Mouse (Mus musculus) frontal cortex, adult (tissue): Measurements from ENCODE around the gene Tbc1d9.

Experiments
- ATAC-seq: cut with Nextera tagmentation; 2 replicates; pipeline ENCODE4 v1.9.2; 2017; ENCODE audit warnings: mild to moderate bottlenecking, moderate library complexity, mixed read lengths; ENCODE audit not compliant: low TSS enrichment

Gene Tbc1d9

GRCm38 (mm10) chr8:83165235-83165930 lies at the start of gene Tbc1d9:
Tbc1d9 (plus strand) TSS chr8:83165352.
- peak; percentile 86 for ATAC-seq

- peak; percentile 56 for ATAC-seq
Measured at GRCm38 (mm10) chr8:83135086-83135485, 30.1 kb upstream of the Tbc1d9 start.

GRCm38 (mm10) chr8:83140068-83140467 lies 25.1 kb upstream of the Tbc1d9 start:
- peak; percentile 52; the same call in 1 of the 2 replicates for ATAC-seq

DNA sequence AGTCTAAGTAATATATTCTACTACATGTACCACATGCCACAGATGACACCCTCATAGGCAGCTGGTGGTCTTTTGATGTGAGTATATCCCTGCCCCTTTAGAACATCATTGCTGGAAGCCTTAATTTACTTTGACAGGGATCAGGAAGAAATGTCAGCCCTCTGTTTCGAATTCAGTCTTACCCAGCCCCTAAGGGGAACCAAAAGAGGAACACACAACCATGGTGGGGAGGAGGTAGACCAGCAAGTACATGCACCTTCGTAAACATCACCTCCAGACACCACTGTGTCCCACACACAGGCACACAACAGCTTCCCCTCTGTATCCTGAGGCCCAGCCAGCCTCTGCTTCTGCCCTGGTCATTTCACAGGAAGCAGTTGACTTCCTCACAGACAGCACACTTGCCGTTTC lies 24.4 kb upstream of the Tbc1d9 start:
- no peak for ATAC-seq

DNA sequence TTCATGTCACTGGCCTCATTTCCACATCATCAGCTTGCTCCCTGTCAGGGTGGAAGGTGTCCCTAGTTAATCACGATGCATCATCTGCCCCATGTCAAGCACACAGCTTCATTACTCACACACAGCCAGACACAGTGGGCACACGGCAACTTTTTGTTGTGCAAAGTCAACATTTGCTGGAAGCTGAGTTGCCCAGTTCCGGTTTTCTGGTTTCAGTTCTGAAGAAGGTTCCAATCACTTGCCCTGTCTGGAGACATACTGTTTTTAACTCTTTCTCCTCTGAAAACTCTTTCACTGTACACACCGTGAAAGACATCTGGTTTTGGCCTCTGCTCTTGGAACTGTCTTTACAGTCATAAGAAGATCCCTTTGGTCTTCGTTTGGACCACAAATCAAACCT lies 23.8 kb upstream of the Tbc1d9 start:
- no peak for ATAC-seq

DNA sequence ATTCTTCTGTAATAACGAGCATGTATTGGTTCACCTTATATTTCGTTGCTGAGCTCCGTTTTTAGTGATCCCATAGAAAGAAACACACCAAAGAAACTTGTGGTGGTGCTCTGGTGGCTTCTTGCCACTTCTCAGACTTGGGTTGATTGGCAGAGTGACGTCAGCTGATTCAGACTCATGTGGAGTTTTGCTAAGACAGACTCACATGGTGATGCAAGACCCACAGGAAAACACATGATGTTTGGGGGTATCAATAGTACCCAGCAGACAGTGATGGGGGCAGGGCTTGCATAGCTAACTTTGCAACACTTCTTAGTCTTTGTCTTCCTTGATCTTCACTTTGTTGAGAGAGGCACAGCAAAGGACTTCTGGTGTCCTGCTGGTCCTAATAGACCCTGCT lies 20.6 kb upstream of the Tbc1d9 start:
- ATAC-seq: no peak

GRCm38 (mm10) chr8:83145421-83145820 lies 19.7 kb upstream of the Tbc1d9 start:
- ATAC-seq: no peak

DNA sequence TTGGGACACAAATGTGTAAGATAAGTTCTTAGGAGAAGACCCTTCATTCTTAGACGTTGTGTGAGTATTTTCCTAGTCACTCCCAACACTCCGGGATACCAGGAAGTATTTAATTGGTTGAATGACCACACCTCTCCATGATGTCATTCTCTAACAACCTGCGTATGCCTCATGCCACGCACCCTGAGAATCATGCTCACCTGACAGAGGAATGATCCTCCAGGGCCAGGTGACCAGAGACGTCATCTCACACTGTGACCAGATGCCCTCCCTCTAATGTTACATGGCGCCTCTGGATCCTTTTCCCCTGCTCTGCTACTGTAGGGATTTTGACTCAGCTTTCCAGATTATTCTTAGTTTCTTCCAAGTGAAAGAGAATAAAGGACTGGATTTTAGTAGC lies 16.0 kb upstream of the Tbc1d9 start:
- ATAC-seq: no peak

- ATAC-seq: no peak
Measured at GRCm38 (mm10) chr8:83152055-83152454, 13.1 kb upstream of the Tbc1d9 start.

- 0 out of 2 replicates have a peak, but pooled peaks have one; percentile 35 for ATAC-seq
Measured at GRCm38 (mm10) chr8:83152470-83152869, 12.7 kb upstream of the Tbc1d9 start.

GRCm38 (mm10) chr8:83155110-83155509 lies 10.0 kb upstream of the Tbc1d9 start:
- peak; percentile 63 for ATAC-seq

- ATAC-seq: no peak
Measured at GRCm38 (mm10) chr8:83158971-83159370, 6.2 kb upstream of the Tbc1d9 start.

GRCm38 (mm10) chr8:83159615-83160014 lies 5.5 kb upstream of the Tbc1d9 start:
- no peak for ATAC-seq

- no peak for ATAC-seq
Measured at GRCm38 (mm10) chr8:83160613-83161012, 4.5 kb upstream of the Tbc1d9 start.

GRCm38 (mm10) chr8:83165931-83166867 lies 1.0 kb downstream of the Tbc1d9 start, which contains the start of gene Gm10645:
Gm10645 (minus strand) TSS chr8:83166170.
- ATAC-seq: peak; percentile 67

- ATAC-seq: no peak
Measured at GRCm38 (mm10) chr8:83167932-83168331, 2.8 kb downstream of the Tbc1d9 start.

DNA sequence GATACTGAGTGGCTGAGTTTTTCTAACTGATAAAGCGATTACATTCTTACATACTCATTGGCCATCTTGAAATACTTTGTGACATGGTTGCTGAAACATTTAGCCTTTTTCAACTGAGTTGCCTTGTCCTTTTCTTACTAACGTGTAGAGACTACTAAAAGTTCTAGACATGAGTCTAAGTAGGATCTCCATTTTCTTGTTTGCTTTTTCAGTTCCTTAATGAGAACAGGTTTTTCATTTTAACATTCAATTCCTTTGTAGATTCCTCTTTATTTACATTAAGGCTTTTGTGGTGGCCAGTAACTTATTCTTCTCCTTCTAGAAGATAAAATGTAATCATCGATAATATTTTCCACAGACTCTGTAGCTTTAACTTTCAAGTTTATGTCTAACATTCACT lies 4.0 kb downstream of the Tbc1d9 start:
- ATAC-seq: no peak

- ATAC-seq: no peak
Measured at GRCm38 (mm10) chr8:83169709-83170108, 4.6 kb downstream of the Tbc1d9 start.

GRCm38 (mm10) chr8:83170894-83171293 lies 5.7 kb downstream of the Tbc1d9 start:
- no peak for ATAC-seq

DNA sequence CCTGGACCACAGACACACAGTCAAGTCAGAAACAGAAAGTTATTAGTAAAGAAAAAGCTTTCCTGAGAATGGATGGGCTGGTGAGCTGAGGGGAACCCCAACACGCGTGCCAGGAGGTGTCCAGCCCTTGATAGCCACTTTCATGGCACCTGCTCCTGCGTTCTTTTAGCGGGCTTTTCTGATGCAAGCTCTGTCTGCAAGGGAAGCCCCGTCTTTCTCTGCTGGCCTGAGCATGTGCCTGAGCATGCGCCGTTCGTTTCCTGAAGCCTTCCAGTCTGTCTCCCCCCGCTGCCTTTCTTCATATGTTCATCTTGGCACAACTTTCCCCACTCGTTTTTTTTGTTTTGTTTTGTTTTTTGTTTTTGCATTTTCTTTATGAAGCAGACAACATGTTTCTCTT lies 10.5 kb downstream of the Tbc1d9 start:
- ATAC-seq: peak; percentile 89

GRCm38 (mm10) chr8:83176785-83177184 lies 11.6 kb downstream of the Tbc1d9 start:
- ATAC-seq: no peak

- no peak for ATAC-seq
Measured at GRCm38 (mm10) chr8:83177317-83178195, 12.4 kb downstream of the Tbc1d9 start.
